Mouse (Mus musculus): ENCODE results near the gene Klk6. TPM values are rescaled to one million over a fixed set of nuclear protein-coding genes. Genes with fewer than 3 reads are reported as not detected.

Gene Klk6
- polyA plus RNA-seq, 1 experiment from 2014 or later = not detected

GRCm38 (mm10) chr7:43782275-43783265, 41.7 kb upstream of the Klk6 start:
- Histone ChIP-seq H3K4me1 (ENCODE audit: control insufficient read depth, insufficient read depth, low read length) (no peaks in the 10 kb centered on the region), H3K27ac (ENCODE audit: low read length) (no peak overlapping the region), H3K36me3 (ENCODE audit: control insufficient read depth, insufficient read depth) (no peaks in the 10 kb centered on the region), H3K4me2 (ENCODE audit: low read depth, low read length) (peak overlapping the region; percentile 64), H3K9me3 (replicated peaks; ENCODE audit: control insufficient read depth, low read length) (no peaks in the 10 kb centered on the region), H3K9ac (ENCODE audit: low read length) (0 out of 2 replicates have a peak overlapping the region, but pooled peaks have one; percentile 21), H3K4me3 (ENCODE audit: low read length) (peak overlapping the region; percentile 31), H3K27me3 (ENCODE audit: control insufficient read depth, insufficient read depth, low read length) (peaks cover 17% of the 10 kb centered on the region)
- WGBS = 9% methylated on average over 36 of the region's 36 CpGs
- peak; percentile 56; the same call in 1 of the 2 replicates for ATAC-seq (replicated peaks; ENCODE audit: extremely low read depth, insufficient read depth, low FRiP score)

GRCm38 (mm10) chr7:43785286-43785685, 39.0 kb upstream of the Klk6 start:
- Histone ChIP-seq H3K4me1 (ENCODE audit: control insufficient read depth, insufficient read depth, low read length) (no peaks in the 10 kb centered on the region), H3K9me3 (replicated peaks; ENCODE audit: control insufficient read depth, low read length) (no peaks in the 10 kb centered on the region), H3K9ac (ENCODE audit: low read length) (no peak overlapping the region), H3K4me2 (ENCODE audit: low read depth, low read length) (no peak overlapping the region), H3K27me3 (ENCODE audit: control insufficient read depth, insufficient read depth, low read length) (peaks cover 17% of the 10 kb centered on the region), H3K36me3 (ENCODE audit: control insufficient read depth, insufficient read depth) (no peaks in the 10 kb centered on the region), H3K4me3 (ENCODE audit: low read length) (no peak overlapping the region), H3K27ac (ENCODE audit: low read length) (no peak overlapping the region)
- 72% methylated on average over 1 of the region's 1 CpGs for WGBS
- ATAC-seq (replicated peaks; ENCODE audit: extremely low read depth, insufficient read depth, low FRiP score) = no peak

GRCm38 (mm10) chr7:43788096-43788495, 36.2 kb upstream of the Klk6 start:
- WGBS = 63% methylated on average over 3 of the region's 3 CpGs
- H3K9ac ChIP-seq (ENCODE audit: low read length) = no peak overlapping the region
- no peak overlapping the region for H3K27ac ChIP-seq (ENCODE audit: low read length)
- peaks cover 9% of the 10 kb centered on the region for H3K27me3 ChIP-seq (ENCODE audit: control insufficient read depth, insufficient read depth, low read length)
- no peaks in the 10 kb centered on the region for H3K9me3 ChIP-seq (replicated peaks; ENCODE audit: control insufficient read depth, low read length)
- no peak overlapping the region for H3K4me3 ChIP-seq (ENCODE audit: low read length)
- H3K36me3 ChIP-seq (ENCODE audit: control insufficient read depth, insufficient read depth) = no peaks in the 10 kb centered on the region
- ATAC-seq (replicated peaks; ENCODE audit: extremely low read depth, insufficient read depth, low FRiP score) = no peak
- H3K4me1 ChIP-seq (ENCODE audit: control insufficient read depth, insufficient read depth, low read length) = no peaks in the 10 kb centered on the region
- H3K4me2 ChIP-seq (ENCODE audit: low read depth, low read length) = no peak overlapping the region

GRCm38 (mm10) chr7:43789295-43789694, 35.0 kb upstream of the Klk6 start:
- no peak overlapping the region for H3K4me3 ChIP-seq (ENCODE audit: low read length)
- H3K4me2 ChIP-seq (ENCODE audit: low read depth, low read length) = no peak overlapping the region
- ATAC-seq (replicated peaks; ENCODE audit: extremely low read depth, insufficient read depth, low FRiP score) = no peak
- no peaks in the 10 kb centered on the region for H3K27me3 ChIP-seq (ENCODE audit: control insufficient read depth, insufficient read depth, low read length)
- H3K4me1 ChIP-seq (ENCODE audit: control insufficient read depth, insufficient read depth, low read length) = no peaks in the 10 kb centered on the region
- no peaks in the 10 kb centered on the region for H3K36me3 ChIP-seq (ENCODE audit: control insufficient read depth, insufficient read depth)
- 56% methylated on average over 2 of the region's 2 CpGs for WGBS
- no peak overlapping the region for H3K9ac ChIP-seq (ENCODE audit: low read length)
- no peaks in the 10 kb centered on the region for H3K9me3 ChIP-seq (replicated peaks; ENCODE audit: control insufficient read depth, low read length)
- H3K27ac ChIP-seq (ENCODE audit: low read length) = no peak overlapping the region

GRCm38 (mm10) chr7:43791591-43791990, 32.7 kb upstream of the Klk6 start, which contains the start of gene Klk9:
Klk9 (plus strand) TSS chr7:43791891.
- H3K9me3 ChIP-seq (replicated peaks; ENCODE audit: control insufficient read depth, low read length) = no peaks in the 10 kb centered on the region
- WGBS = 66% methylated on average over 7 of the region's 7 CpGs
- no peak within 1 kb of the TSS for H3K27ac ChIP-seq (ENCODE audit: low read length)
- H3K9ac ChIP-seq (ENCODE audit: low read length) = no peak within 1 kb of the TSS
- peaks cover 6% of the 10 kb centered on the region for H3K4me1 ChIP-seq (ENCODE audit: control insufficient read depth, insufficient read depth, low read length)
- H3K27me3 ChIP-seq (ENCODE audit: control insufficient read depth, insufficient read depth, low read length) = peaks cover 6% of the 10 kb centered on the region; the same call in 1 of the 2 replicates
- H3K36me3 ChIP-seq (ENCODE audit: control insufficient read depth, insufficient read depth) = no peaks in the 10 kb centered on the region
- H3K4me2 ChIP-seq (ENCODE audit: low read depth, low read length) = no peak within 1 kb of the TSS
- H3K4me3 ChIP-seq (ENCODE audit: low read length) = no peak within 1 kb of the TSS
- no peak for ATAC-seq (replicated peaks; ENCODE audit: extremely low read depth, insufficient read depth, low FRiP score)

- ATAC-seq (replicated peaks; ENCODE audit: extremely low read depth, insufficient read depth, low FRiP score) = peak; percentile 61
- H3K27me3 ChIP-seq (ENCODE audit: control insufficient read depth, insufficient read depth, low read length) = peaks cover 6% of the 10 kb centered on the region; the same call in 1 of the 2 replicates
- H3K4me1 ChIP-seq (ENCODE audit: control insufficient read depth, insufficient read depth, low read length) = peaks cover 12% of the 10 kb centered on the region
- H3K9me3 ChIP-seq (replicated peaks; ENCODE audit: control insufficient read depth, low read length) = no peaks in the 10 kb centered on the region
- H3K4me2 ChIP-seq (ENCODE audit: low read depth, low read length) = peak overlapping the region; percentile 81
- WGBS = 6% methylated on average over 8 of the region's 8 CpGs
- H3K36me3 ChIP-seq (ENCODE audit: control insufficient read depth, insufficient read depth) = no peaks in the 10 kb centered on the region
- no peak overlapping the region for H3K9ac ChIP-seq (ENCODE audit: low read length)
- H3K4me3 ChIP-seq (ENCODE audit: low read length) = peak overlapping the region; percentile 60
- H3K27ac ChIP-seq (ENCODE audit: low read length) = no peak overlapping the region
Observed at GRCm38 (mm10) chr7:43796355-43796754, 27.9 kb upstream of the Klk6 start.

GRCm38 (mm10) chr7:43797333-43797769, 26.9 kb upstream of the Klk6 start, which contains the start of gene Klk8:
Klk8 (plus strand) TSS chr7:43797577.
- 0 out of 2 replicates have a peak, but pooled peaks have one; percentile 20 for ATAC-seq (replicated peaks; ENCODE audit: extremely low read depth, insufficient read depth, low FRiP score)
- Histone ChIP-seq H3K9ac (ENCODE audit: low read length) (peak within 1 kb of the TSS; percentile 63), H3K4me2 (ENCODE audit: low read depth, low read length) (peak within 1 kb of the TSS; percentile 81), H3K27me3 (ENCODE audit: control insufficient read depth, insufficient read depth, low read length) (peaks cover 6% of the 10 kb centered on the region; the same call in 1 of the 2 replicates), H3K9me3 (replicated peaks; ENCODE audit: control insufficient read depth, low read length) (no peaks in the 10 kb centered on the region), H3K36me3 (ENCODE audit: control insufficient read depth, insufficient read depth) (no peaks in the 10 kb centered on the region), H3K4me3 (ENCODE audit: low read length) (peak within 1 kb of the TSS; percentile 60), H3K4me1 (ENCODE audit: control insufficient read depth, insufficient read depth, low read length) (peaks cover 12% of the 10 kb centered on the region), H3K27ac (ENCODE audit: low read length) (no peak within 1 kb of the TSS)
- WGBS = under 1% methylated on average over 28 of the region's 28 CpGs

- Histone ChIP-seq H3K27me3 (ENCODE audit: control insufficient read depth, insufficient read depth, low read length) (peaks cover 6% of the 10 kb centered on the region; the same call in 1 of the 2 replicates), H3K4me2 (ENCODE audit: low read depth, low read length) (peak overlapping the region; percentile 81), H3K27ac (ENCODE audit: low read length) (no peak overlapping the region), H3K4me3 (ENCODE audit: low read length) (peak overlapping the region; percentile 60), H3K9me3 (replicated peaks; ENCODE audit: control insufficient read depth, low read length) (no peaks in the 10 kb centered on the region), H3K36me3 (ENCODE audit: control insufficient read depth, insufficient read depth) (no peaks in the 10 kb centered on the region), H3K4me1 (ENCODE audit: control insufficient read depth, insufficient read depth, low read length) (peaks cover 12% of the 10 kb centered on the region), H3K9ac (ENCODE audit: low read length) (peak overlapping the region; percentile 63)
- WGBS = 32% methylated on average over 13 of the region's 13 CpGs
- peak; percentile 47 for ATAC-seq (replicated peaks; ENCODE audit: extremely low read depth, insufficient read depth, low FRiP score)
Observed at GRCm38 (mm10) chr7:43797844-43798462, 26.3 kb upstream of the Klk6 start.
